Mouse (Mus musculus): ENCODE measurements around the gene Ddx1. TPM values are rescaled to one million over a fixed set of nuclear protein-coding genes. Genes with fewer than 3 reads are reported as not detected.

Gene Ddx1
- polyA plus RNA-seq (2016; fragmentation: Nextera tagmentation; extraction: Ambion mirVana), result 142 and 167 TPM in 2 replicates

DNA sequence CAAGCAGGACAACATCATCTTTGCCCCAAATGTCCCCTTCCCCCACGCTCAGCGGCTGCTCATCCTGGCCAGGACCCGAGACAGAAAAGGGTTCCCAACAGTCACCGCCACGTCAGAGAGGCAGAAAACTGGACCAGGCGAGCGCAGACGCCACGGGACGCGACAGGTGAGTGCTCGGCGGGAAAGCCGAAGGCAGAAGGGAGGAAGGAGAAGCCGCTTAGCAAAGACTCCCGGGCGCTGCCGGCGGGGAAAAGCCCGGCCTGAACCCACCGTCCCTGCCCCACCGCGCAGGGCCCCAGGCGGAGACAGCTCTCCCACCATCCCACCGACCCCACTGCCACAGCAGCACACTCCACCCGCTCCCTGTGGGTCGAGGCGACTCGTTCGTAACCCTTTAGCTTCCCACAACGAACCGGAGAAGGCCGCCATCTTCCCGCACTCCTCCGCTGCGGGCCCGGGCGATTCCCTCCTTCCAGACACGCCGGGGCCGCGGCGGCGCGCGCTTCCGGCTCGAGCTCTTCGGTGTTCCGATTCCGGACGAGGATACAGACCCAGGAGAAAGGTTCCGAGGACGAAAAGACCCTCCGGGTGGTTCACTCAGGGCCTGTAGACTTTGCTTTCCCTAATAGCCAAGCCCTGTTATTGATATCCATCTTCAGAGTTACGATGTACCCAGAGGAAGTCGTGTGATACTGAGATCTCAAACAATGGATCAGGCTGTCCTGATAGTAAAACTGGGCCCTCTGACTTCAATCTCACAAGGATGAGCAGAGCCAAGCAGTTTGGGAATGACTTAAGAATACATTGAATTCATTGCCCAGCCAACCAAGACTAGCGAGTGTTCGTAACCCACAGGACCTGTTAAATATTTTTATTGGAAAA, at the start of gene Ddx1:
TSS of gene Ddx1 (minus strand) at position 523 of the 882 bp plus-strand sequence.
- Histone ChIP-seq H3K4me1 (peaks cover 5% of the 10 kb centered on the region), H3K36me3 (peaks cover 4% of the 10 kb centered on the region), H3K4me2 (replicated peaks) (peak within 1 kb of the TSS; percentile 58), H3K4me3 (peak within 1 kb of the TSS; percentile 84), H3K27me3 (replicated peaks) (no peaks in the 10 kb centered on the region), H3K27ac (peak within 1 kb of the TSS; percentile 80), H3K9me3 (no peaks in the 10 kb centered on the region), H3K9ac (peak within 1 kb of the TSS; percentile 92)
- ATAC-seq (ENCODE audit: low FRiP score, low read depth), result peak; percentile 92
- 2% methylated on average over 59 of the region's 59 CpGs for whole genome bisulfite sequencing

DNA sequence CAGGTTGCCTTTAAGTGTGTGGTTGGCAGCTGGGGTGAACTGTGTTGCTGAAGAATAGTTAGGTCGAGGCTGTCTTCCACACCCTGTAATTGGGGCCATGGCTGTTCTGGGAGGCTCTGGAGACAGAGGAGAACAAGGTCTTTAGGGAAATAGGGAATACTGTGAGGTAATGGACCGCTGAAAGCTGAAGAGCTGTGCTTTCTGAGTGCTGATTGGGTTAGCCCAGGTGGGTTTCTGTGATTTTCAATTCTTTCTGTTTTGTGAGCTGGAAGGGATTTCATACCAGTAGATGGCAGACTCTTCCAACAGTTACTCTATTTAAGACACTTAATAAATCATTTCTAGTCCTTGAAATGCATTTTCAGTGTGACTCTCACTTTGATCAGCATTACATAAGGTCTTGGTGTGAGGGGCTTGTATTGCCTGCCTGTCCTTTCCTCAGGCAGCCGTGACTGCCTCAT, 44.4 kb upstream of the Ddx1 start:
- no peaks in the 10 kb centered on the region; the same call in 1 of the 2 replicates for H3K36me3 ChIP-seq
- 55% methylated on average over 3 of the region's 3 CpGs for WGBS
- no peak overlapping the region for H3K9ac ChIP-seq
- no peak overlapping the region for H3K4me2 ChIP-seq (replicated peaks)
- no peak overlapping the region for H3K4me3 ChIP-seq
- no peaks in the 10 kb centered on the region for H3K9me3 ChIP-seq
- H3K4me1 ChIP-seq, result no peaks in the 10 kb centered on the region
- no peak overlapping the region for H3K27ac ChIP-seq
- ATAC-seq (ENCODE audit: low FRiP score, low read depth), result no peak
- H3K27me3 ChIP-seq (replicated peaks), result no peaks in the 10 kb centered on the region

DNA sequence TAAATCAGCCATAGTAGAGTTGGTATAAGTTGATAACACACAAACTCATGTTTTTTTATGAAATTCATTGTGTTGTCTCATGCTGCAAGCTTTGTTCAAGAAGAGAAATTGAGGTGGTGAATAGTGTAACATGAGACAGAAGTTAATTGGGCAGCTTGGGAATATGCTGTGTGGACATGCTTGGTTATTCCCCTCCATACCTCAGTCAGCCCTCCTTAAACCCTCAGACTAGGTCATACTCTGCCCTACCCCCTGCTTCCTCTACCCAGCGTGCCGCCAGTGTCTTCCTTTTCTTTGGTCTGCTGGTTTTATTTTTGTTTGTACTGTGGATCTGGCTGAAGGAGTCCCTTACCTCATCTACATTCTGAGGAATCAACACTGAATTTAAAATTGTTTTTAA, 42.4 kb upstream of the Ddx1 start:
- WGBS, result 89% methylated on average over 2 of the region's 2 CpGs
- Histone ChIP-seq H3K4me3 (no peak overlapping the region), H3K4me2 (replicated peaks) (no peak overlapping the region), H3K9me3 (no peaks in the 10 kb centered on the region), H3K9ac (no peak overlapping the region), H3K27ac (no peak overlapping the region), H3K4me1 (no peaks in the 10 kb centered on the region), H3K27me3 (replicated peaks) (no peaks in the 10 kb centered on the region), H3K36me3 (peaks cover 3% of the 10 kb centered on the region)
- no peak for ATAC-seq (ENCODE audit: low FRiP score, low read depth)

DNA sequence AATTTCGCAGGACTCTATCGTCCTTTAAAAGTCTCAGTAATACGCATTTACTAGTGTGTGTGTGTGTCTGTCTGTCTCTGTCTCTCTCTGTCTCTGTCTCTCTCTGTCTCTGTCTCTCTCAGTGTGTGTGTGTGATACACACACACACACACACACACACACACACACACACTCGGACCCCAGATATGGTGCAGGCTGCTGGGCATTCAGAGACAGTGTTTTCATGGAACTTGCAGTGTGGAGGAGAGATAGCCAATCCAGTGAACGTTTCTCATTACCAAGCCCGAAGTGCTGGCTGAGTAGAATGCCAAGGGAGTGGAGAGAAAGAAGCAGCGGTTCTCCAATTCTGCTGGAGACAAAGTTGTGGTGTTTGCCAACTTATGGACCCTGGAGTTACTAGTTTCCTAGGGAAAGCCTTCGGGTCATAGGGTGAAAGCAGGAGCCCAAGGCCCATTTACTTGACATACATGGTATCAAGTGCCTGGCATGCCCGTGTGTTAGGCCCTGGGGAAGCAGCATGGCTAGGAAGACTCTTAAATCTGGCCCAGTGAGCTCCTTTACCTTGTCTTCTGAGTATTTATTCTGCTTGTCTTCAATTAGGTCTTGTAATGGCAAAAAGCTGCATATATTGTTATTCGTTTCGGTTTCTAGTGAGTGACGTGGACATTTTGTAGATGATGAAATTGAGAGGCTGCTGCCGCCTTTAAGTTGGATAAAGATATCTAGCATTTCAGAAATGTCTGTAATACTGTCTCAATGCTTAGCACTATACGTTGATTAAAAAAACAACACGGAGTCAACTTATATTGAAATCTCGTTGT, 20.8 kb upstream of the Ddx1 start:
- no peak overlapping the region for H3K27ac ChIP-seq
- H3K4me3 ChIP-seq, result peak overlapping the region; percentile 78

DNA sequence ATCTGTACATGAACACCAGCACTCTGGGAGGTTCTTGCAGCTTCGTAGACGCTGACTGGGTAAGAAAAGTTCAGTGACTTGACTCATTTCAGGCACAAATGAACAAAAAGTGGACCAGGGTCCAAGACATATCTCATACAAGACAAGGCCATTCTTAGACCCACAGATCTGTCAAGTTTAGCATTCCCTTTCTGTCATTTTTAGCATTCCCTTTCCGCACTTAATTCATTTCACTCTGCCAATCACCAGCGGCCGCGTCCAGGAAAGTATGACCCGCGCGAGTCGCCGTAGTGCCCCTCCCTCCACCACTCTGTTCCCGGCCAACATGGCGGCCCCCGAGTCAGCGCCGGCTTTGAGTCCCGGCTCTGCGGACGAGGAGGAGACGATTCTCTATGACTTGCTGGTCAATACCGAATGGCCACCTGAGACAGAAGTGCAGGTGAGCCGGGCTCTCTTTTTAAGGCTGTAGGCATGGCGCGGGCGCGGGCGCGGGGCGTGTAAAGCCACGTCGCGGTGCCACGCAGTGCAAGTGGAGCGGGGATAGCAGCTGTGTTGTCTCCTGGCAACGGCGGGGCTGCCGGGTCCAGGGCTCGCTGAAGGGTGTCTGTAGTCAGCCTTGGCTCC, 19.9 kb upstream of the Ddx1 start, which contains the start of gene Nbas:
TSS of gene Nbas (plus strand) at position 308 of the 624 bp plus-strand sequence.
- Histone ChIP-seq H3K9me3 (no peaks in the 10 kb centered on the region), H3K4me1 (peaks cover 9% of the 10 kb centered on the region), H3K4me2 (replicated peaks) (peak within 1 kb of the TSS; percentile 69), H3K27me3 (replicated peaks) (no peaks in the 10 kb centered on the region), H3K4me3 (peak within 1 kb of the TSS; percentile 78), H3K36me3 (no peaks in the 10 kb centered on the region), H3K9ac (peak within 1 kb of the TSS; percentile 79), H3K27ac (no peak within 1 kb of the TSS)
- 4% methylated on average over 38 of the region's 38 CpGs for WGBS
- peak; percentile 95 for ATAC-seq (ENCODE audit: low FRiP score, low read depth)

More for the DNA sequence above, 20.8 kb upstream of the Ddx1 start:
- H3K4me2 ChIP-seq (replicated peaks), result peak overlapping the region; percentile 69
- no peaks in the 10 kb centered on the region for H3K27me3 ChIP-seq (replicated peaks)
- no peaks in the 10 kb centered on the region for H3K9me3 ChIP-seq
- peaks cover 9% of the 10 kb centered on the region for H3K4me1 ChIP-seq
- H3K9ac ChIP-seq, result peak overlapping the region; percentile 79
- peak; percentile 25 for ATAC-seq (ENCODE audit: low FRiP score, low read depth)
- peaks cover 4% of the 10 kb centered on the region; the same call in 1 of the 2 replicates for H3K36me3 ChIP-seq
- WGBS, result 54% methylated on average over 16 of the region's 16 CpGs

DNA sequence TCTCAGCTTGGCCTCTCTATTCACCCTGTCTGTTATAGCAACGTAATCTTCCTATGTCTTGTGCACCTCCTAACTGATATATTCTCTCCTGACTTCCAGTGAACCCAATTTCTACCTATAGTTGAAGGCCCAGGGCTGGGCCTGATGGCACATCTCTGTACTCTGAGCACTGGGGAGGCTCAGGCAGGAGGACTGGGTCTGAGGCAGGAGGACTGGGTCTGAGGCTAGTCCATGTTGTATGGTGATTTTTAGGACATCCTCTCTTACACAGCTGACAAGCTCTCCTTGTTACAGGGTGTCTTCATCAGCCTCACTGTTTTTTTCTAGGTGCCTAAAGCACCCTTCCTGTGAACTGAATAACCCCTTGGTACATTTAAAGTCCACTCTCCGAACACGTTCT, 19.4 kb upstream of the Ddx1 start:
- peaks cover 9% of the 10 kb centered on the region for H3K4me1 ChIP-seq
- no peak overlapping the region for H3K4me3 ChIP-seq
- no peak overlapping the region for H3K9ac ChIP-seq
- 61% methylated on average over 3 of the region's 3 CpGs for WGBS
- no peaks in the 10 kb centered on the region for H3K9me3 ChIP-seq
- ATAC-seq (ENCODE audit: low FRiP score, low read depth), result peak; percentile 19
- H3K36me3 ChIP-seq, result no peaks in the 10 kb centered on the region
- no peak overlapping the region for H3K27ac ChIP-seq
- peak overlapping the region; percentile 69 for H3K4me2 ChIP-seq (replicated peaks)
- no peaks in the 10 kb centered on the region for H3K27me3 ChIP-seq (replicated peaks)

DNA sequence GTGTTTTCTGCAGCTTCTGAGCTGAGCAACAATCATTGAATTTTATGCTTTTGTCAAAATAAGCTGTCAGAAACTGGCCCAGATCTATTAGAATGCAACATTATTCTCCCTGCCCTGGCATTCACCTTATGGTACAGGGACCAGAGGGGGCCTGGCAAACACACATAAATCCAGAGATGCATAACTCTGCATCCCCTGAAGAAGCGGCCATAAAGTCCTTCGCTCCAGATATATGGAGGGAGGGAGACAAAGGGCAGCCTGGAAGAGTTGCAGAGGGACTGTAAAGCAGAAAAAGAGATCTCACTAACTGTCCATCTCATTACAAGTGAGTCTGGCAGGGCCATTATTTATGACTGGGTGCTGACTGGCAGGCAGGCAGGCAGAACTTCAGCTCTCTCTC, 6.7 kb upstream of the Ddx1 start:
- no peaks in the 10 kb centered on the region for H3K9me3 ChIP-seq
- ATAC-seq (ENCODE audit: low FRiP score, low read depth), result peak; percentile 71
- no peak overlapping the region for H3K4me3 ChIP-seq
- no peaks in the 10 kb centered on the region for H3K36me3 ChIP-seq
- H3K27me3 ChIP-seq (replicated peaks), result no peaks in the 10 kb centered on the region
- 0 out of 2 replicates have a peak, but pooled peaks cover 6% of the 10 kb centered on the region for H3K4me1 ChIP-seq
- H3K27ac ChIP-seq, result no peak overlapping the region
- no peak overlapping the region for H3K4me2 ChIP-seq (replicated peaks)
- no peak overlapping the region for H3K9ac ChIP-seq
- WGBS, result 22% methylated on average over 2 of the region's 2 CpGs

DNA sequence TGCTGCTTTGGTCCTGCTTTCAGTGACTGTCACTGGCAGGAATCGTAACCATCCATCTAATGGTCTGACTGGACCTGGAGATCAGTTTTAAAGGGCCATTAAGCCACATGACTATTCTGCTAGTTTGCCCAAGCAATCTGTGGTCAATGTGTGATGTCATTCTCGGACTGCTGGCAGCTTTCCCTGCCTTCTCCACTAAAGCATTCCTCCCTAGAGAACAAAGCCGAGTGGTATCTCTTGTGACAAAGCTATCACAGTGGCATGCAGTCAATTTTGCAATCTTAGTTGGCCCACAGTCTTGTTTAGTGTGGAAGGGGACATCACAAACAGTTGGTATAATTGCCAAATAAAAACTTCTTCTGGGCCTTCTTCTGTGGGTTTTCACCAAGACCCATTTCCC, 6.1 kb upstream of the Ddx1 start:
- no peak overlapping the region for H3K4me2 ChIP-seq (replicated peaks)
- H3K36me3 ChIP-seq, result no peaks in the 10 kb centered on the region
- no peaks in the 10 kb centered on the region for H3K27me3 ChIP-seq (replicated peaks)
- H3K9me3 ChIP-seq, result no peaks in the 10 kb centered on the region
- H3K4me3 ChIP-seq, result no peak overlapping the region
- H3K4me1 ChIP-seq, result 0 out of 2 replicates have a peak, but pooled peaks cover 6% of the 10 kb centered on the region
- H3K27ac ChIP-seq, result no peak overlapping the region; the same call in 1 of the 2 replicates
- ATAC-seq (ENCODE audit: low FRiP score, low read depth), result no peak
- H3K9ac ChIP-seq, result no peak overlapping the region
- WGBS, result 26% methylated on average over 3 of the region's 3 CpGs

DNA sequence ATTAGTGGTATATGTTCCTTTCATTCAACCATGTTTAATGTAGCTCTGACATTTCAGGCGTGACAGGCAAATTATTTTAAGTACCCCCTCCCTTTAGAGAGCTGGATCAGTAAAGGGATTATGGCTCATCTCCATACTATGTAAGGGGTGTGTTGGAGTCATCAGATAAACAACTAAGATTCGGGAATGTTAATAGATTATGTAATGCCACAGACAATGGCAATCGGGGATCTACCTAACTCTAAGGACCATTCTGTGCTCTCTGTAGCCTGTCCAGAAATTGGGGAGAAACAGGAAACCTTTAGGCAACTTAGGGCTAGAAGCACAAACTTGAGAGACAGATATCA, 533 bp upstream of the Ddx1 start:
- Histone ChIP-seq H3K4me1 (peaks cover 5% of the 10 kb centered on the region), H3K27ac (no peak overlapping the region), H3K4me2 (replicated peaks) (peak overlapping the region; percentile 58), H3K9me3 (no peaks in the 10 kb centered on the region), H3K9ac (peak overlapping the region; percentile 92; the same call in 1 of the 2 replicates), H3K27me3 (replicated peaks) (no peaks in the 10 kb centered on the region), H3K4me3 (peak overlapping the region; percentile 84; the same call in 1 of the 2 replicates), H3K36me3 (peaks cover under 1% of the 10 kb centered on the region)
- peak; percentile 42 for ATAC-seq (ENCODE audit: low FRiP score, low read depth)
- WGBS, result 90% methylated on average over 3 of the region's 3 CpGs

DNA sequence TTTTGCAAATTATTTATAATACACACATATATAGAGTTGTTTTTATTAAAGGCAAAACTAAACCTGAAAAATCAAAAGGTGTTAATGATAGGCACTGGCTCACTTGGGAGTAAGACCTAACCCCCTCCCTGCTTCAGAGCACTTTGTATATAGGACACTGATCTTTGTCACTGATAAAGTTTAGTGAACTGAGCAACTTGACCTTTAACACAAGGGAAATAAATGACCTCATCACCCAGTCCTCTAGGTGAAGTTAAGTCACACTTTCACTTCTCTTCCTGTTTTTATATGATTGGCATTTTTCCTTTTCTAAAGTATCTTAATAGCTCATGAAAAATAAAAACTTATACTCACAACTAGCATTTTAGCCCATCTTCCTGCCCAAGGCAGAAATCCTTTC, 6.6 kb downstream of the Ddx1 start:
- Histone ChIP-seq H3K4me2 (replicated peaks) (no peak overlapping the region), H3K9me3 (no peaks in the 10 kb centered on the region), H3K27me3 (replicated peaks) (no peaks in the 10 kb centered on the region), H3K9ac (no peak overlapping the region), H3K4me3 (no peak overlapping the region), H3K36me3 (peaks cover 47% of the 10 kb centered on the region), H3K4me1 (no peaks in the 10 kb centered on the region), H3K27ac (no peak overlapping the region)
- no peak for ATAC-seq (ENCODE audit: low FRiP score, low read depth)

DNA sequence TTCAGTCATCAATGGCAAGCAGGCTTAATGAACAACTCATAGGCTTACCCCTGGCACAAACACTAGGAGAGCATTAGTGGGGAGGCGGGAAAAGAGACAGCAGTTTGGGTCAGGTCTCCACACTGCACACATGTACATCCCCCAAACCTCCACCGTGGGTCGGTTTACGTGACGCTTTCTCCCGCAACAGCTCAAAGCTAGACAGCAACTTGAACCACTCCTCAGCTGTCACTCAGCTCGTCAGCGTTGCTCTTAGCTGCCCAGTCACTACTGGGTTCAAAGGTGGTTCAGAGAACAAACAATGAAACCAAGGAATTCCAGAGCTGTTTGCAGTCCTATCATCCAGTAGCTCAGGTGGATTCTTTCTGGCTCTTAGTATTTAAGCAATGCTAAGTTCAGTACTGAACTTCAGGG, 30.9 kb downstream of the Ddx1 start:
- 0 out of 2 replicates have a peak, but pooled peaks cover 4% of the 10 kb centered on the region for H3K4me1 ChIP-seq

More for the DNA sequence above, 30.9 kb downstream of the Ddx1 start:
- H3K9ac ChIP-seq, result no peak overlapping the region
- WGBS, result 91% methylated on average over 8 of the region's 8 CpGs
- no peak for ATAC-seq (ENCODE audit: low FRiP score, low read depth)
- no peak overlapping the region for H3K4me3 ChIP-seq
- no peak overlapping the region for H3K4me2 ChIP-seq (replicated peaks)
- no peaks in the 10 kb centered on the region for H3K9me3 ChIP-seq
- H3K27ac ChIP-seq, result no peak overlapping the region
- H3K36me3 ChIP-seq, result peaks cover 33% of the 10 kb centered on the region
- no peaks in the 10 kb centered on the region for H3K27me3 ChIP-seq (replicated peaks)
